Mouse (Mus musculus) liver, adult 2 months (tissue): ENCODE data around the gene Ugt1a6b. TPM values are rescaled to one million over a fixed set of nuclear protein-coding genes. Genes with fewer than 3 reads are reported as not detected.

Experiments used
- DNase-seq: peaks from one replicate; pipeline ENCODE4 v3.0.0-alpha.2; 2011; ENCODE audit warnings: low read depth, low spot score; ENCODE audit errors: extremely low read depth
- H3K27ac ChIP-seq: fragments of 200-500 bp; replicated peaks from 2 replicates; pipeline ENCODE4 v1.5.1; 2012; ENCODE audit warnings: low read depth, mild to moderate bottlenecking, control low read depth, inconsistent platforms, low read length; ENCODE audit not compliant: insufficient read depth
- H3K27me3 ChIP-seq: fragments of 200-500 bp; 2 replicates; pipeline ENCODE4 v1.6.1; 2012; ENCODE audit warnings: mild to moderate bottlenecking, moderate library complexity, low read length, inconsistent platforms; ENCODE audit not compliant: control insufficient read depth, insufficient read depth
- H3K36me3 ChIP-seq: fragments of 200-500 bp; 2 replicates; pipeline ENCODE4 v1.6.1; 2012; ENCODE audit warnings: low read length, inconsistent platforms; ENCODE audit not compliant: control insufficient read depth, insufficient read depth
- H3K4me1 ChIP-seq: fragments of 200-500 bp; 2 replicates; pipeline ENCODE4 v1.6.1; 2011; ENCODE audit warnings: low read length; ENCODE audit not compliant: control insufficient read depth, insufficient read depth
- H3K4me3 ChIP-seq: fragments of 200-500 bp; 2 replicates; pipeline ENCODE4 v1.5.1; 2011; ENCODE audit warnings: low read depth, mild to moderate bottlenecking, control low read depth, low read length, moderate library complexity; ENCODE audit not compliant: insufficient read depth
- H3K79me2 ChIP-seq: fragments of 200-500 bp; 2 replicates; pipeline ENCODE4 v1.6.1; 2012; ENCODE audit warnings: inconsistent platforms, mild to moderate bottlenecking, low read length, moderate library complexity; ENCODE audit not compliant: control insufficient read depth, insufficient read depth
- H3K9ac ChIP-seq: fragments of 200-500 bp; 2 replicates; pipeline ENCODE4 v1.6.1; 2012; ENCODE audit warnings: low read depth, mild to moderate bottlenecking, control low read depth, inconsistent platforms, low read length
- CTCF ChIP-seq: fragments of 200-500 bp; IDR thresholded peaks from 2 replicates; pipeline ENCODE4 v1.5.1; 2011; ENCODE audit warnings: low read depth, low read length, control low read depth
- POLR2A ChIP-seq: fragments of 200-500 bp; IDR thresholded peaks from 2 replicates; pipeline ENCODE4 v1.6.1; 2011; ENCODE audit warnings: low read length, control low read depth; ENCODE audit not compliant: insufficient read depth; ENCODE audit errors: extremely low read depth
- WGBS: fragments of 180-500 bp; shearing (Covaris S2); methylation state at CpG from one replicate; pipeline ENCODE4 v1.1.7; 2018; 5-methylcytosine and 5-hydroxymethylcytosine counted together
- polyA plus RNA-seq: library from polyadenylated mRNA; depleted of rRNA; stranded (reverse); fragments of >200 nt; gene quantifications from 2 replicates; pipeline ENCODE4 v1.2.3, GENCODE M21; 2012
- total RNA-seq: library from RNA; depleted of rRNA; stranded (reverse); fragments of >200 nt; gene quantifications from 2 replicates; pipeline ENCODE4 v1.2.3, GENCODE M21; 2014

Gene Ugt1a6b
- total and polyA plus RNA-seq, 2 experiments, result 91.0 to 97.1 TPM

DNA sequence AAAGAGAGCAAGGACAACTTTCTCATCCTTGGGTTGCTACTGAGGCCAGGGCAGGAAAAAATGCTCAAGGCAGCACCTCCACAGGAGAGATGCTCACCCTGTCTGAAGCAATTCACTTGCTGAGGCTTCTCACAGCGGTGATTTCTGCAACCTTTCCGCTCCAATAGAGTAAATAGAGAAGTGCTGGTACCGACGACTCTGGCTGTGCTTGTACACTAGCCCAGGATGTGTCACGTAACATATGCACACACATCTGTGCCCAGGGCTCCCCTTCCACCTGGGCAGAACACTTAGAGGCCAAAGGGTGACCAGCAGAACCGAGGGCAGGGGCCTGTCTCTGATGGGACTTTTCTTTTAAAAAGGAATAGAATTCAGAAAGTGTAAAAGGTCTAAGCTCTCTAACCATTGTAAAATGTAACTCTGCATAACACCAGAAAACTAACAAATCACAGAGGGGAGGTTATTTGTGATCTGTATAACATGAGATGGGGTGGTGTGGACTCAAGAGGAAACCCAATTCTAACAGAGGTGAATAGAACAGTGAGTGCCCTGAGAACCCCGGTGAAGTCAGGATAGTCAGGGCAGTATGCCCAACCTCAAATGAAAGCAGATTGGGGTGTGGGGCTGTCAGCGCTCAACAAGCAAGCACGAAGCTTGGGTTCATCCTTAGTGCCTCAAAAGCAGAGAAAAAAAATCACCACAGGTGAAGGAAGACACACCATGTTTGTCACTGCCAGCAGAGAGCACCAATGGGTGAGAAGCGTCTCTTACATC lies 157.7 kb downstream of the Ugt1a6b start:
- peaks cover 19% of the 10 kb centered on the region for H3K4me1 ChIP-seq
- peaks cover 26% of the 10 kb centered on the region for H3K36me3 ChIP-seq
- H3K27ac ChIP-seq, result peak overlapping the region; percentile 14

DNA sequence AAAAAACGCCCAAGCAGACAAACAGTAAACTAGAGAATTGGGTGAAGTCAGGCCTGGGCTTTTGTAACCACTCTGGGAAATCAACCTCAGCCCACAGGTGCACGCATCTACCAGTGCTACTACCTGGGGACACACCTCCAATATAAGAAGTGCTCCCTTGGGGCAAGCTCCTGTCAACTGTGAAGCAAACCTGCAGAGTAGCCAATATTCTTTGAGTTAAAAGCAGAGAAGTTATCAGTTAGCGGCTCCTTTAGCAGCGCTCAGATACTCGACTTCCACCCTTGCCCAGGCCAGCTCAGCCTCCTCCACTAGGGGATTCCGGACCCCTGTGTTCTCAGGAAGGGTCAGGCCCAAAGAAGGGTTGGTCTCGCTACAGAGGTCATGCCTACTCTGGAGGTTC lies 158.7 kb downstream of the Ugt1a6b start:
- WGBS, result 86% methylated on average over 7 of the region's 7 CpGs
- peaks cover 19% of the 10 kb centered on the region for H3K4me1 ChIP-seq
- H3K27me3 ChIP-seq, result no peaks in the 10 kb centered on the region
- peaks cover 36% of the 10 kb centered on the region for H3K36me3 ChIP-seq
- peaks cover 4% of the 10 kb centered on the region; the same call in 1 of the 2 replicates for H3K79me2 ChIP-seq
- TF ChIP-seq POLR2A (no peak), CTCF (no peak)
- no peak for DNase-seq
- H3K9ac ChIP-seq, result no peak overlapping the region
- H3K27ac ChIP-seq, result no peak overlapping the region
- no peak overlapping the region for H3K4me3 ChIP-seq

More for the DNA sequence above, 157.7 kb downstream of the Ugt1a6b start:
- Histone ChIP-seq H3K9ac (no peak overlapping the region), H3K27me3 (no peaks in the 10 kb centered on the region), H3K4me3 (no peak overlapping the region), H3K79me2 (no peaks in the 10 kb centered on the region)
- 53% methylated on average over 10 of the region's 10 CpGs for WGBS
- DNase-seq, result peak; percentile 60
- TF ChIP-seq POLR2A (no peak), CTCF (no peak)

GRCm38 (mm10) chr1:88262255-88262654 lies 159.2 kb downstream of the Ugt1a6b start:
- H3K4me3 ChIP-seq, result no peak overlapping the region
- TF ChIP-seq CTCF, result no peak
- no peak for TF ChIP-seq POLR2A
- peaks cover 41% of the 10 kb centered on the region for H3K36me3 ChIP-seq
- H3K27me3 ChIP-seq, result no peaks in the 10 kb centered on the region
- 72% methylated on average over 4 of the region's 4 CpGs for WGBS
- no peak overlapping the region for H3K9ac ChIP-seq
- no peak overlapping the region for H3K27ac ChIP-seq
- H3K79me2 ChIP-seq, result peaks cover 8% of the 10 kb centered on the region; the same call in 1 of the 2 replicates
- DNase-seq, result no peak
- H3K4me1 ChIP-seq, result peaks cover 19% of the 10 kb centered on the region

DNA sequence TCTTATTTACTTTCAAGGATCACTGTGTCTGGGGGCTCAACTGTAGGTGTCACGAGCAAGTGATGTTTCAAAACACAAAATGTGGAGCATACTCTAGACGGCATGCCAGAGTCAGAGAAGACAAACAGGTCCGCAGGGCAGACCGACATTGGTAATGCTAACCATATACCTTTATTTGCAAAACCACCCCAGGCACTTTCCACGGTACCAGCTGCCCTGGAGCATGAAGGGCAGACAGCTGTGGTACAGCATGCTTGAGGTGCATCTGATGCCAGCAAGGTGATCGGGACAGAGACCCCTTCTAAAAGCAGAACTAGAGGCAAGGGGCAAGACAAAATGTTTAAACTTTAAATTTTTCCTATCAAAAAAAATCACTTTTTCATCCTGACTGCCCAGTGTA lies 159.9 kb downstream of the Ugt1a6b start:
- Histone ChIP-seq H3K27me3 (no peaks in the 10 kb centered on the region), H3K36me3 (peaks cover 48% of the 10 kb centered on the region), H3K4me1 (peaks cover 25% of the 10 kb centered on the region), H3K4me3 (no peak overlapping the region), H3K9ac (no peak overlapping the region), H3K79me2 (peaks cover 12% of the 10 kb centered on the region; the same call in 1 of the 2 replicates), H3K27ac (no peak overlapping the region)
- 66% methylated on average over 6 of the region's 6 CpGs for WGBS
- DNase-seq, result no peak
- no peak for TF ChIP-seq CTCF
- no peak for TF ChIP-seq POLR2A

- no peak overlapping the region for H3K9ac ChIP-seq
- peaks cover 12% of the 10 kb centered on the region; the same call in 1 of the 2 replicates for H3K79me2 ChIP-seq
- peaks cover 53% of the 10 kb centered on the region for H3K36me3 ChIP-seq
- H3K4me3 ChIP-seq, result no peak overlapping the region
- H3K27ac ChIP-seq, result no peak overlapping the region
- no peaks in the 10 kb centered on the region for H3K27me3 ChIP-seq
- 89% methylated on average over 5 of the region's 5 CpGs for WGBS
- DNase-seq, result no peak
- TF ChIP-seq CTCF (no peak), POLR2A (no peak)
- H3K4me1 ChIP-seq, result peaks cover 32% of the 10 kb centered on the region
These were observed 160.7 kb downstream of the Ugt1a6b start for GRCm38 (mm10) chr1:88263778-88264177.

DNA sequence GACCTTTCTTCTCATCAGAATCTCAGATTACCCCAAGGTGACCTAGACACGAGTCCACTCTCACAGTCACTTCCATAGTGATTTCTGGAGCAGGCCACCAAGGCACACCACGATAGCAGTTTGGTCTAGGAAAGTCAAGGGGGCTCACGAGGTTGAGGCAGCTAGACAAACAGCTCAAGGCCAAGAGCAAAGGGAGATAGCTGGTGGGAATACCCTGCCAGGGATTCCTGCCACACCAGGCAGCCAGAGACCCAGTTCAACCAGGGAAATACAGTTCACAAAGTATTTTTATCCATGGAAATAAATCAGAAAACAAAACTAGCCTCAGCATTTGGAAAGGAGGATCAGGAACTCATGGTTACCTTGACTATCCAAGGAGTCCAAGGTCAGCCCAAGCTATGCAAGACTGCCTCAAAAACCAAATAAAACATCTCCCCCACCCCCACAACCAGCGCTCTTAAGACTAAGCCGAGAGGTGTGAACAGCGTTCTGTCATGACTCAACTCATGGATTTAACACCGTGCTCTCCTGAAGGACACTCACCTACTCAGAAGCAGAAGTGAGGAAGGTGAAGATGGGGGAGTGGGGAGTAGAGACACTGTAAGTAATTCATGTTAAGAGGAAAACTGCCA lies 161.3 kb downstream of the Ugt1a6b start:
- H3K27me3 ChIP-seq, result no peaks in the 10 kb centered on the region
- peaks cover 12% of the 10 kb centered on the region; the same call in 1 of the 2 replicates for H3K79me2 ChIP-seq
- no peak for DNase-seq
- H3K9ac ChIP-seq, result no peak overlapping the region
- WGBS, result 82% methylated on average over 7 of the region's 7 CpGs
- no peak overlapping the region for H3K4me3 ChIP-seq
- H3K36me3 ChIP-seq, result peaks cover 58% of the 10 kb centered on the region
- no peak overlapping the region for H3K27ac ChIP-seq
- peaks cover 33% of the 10 kb centered on the region for H3K4me1 ChIP-seq
- TF ChIP-seq POLR2A, result no peak
- no peak for TF ChIP-seq CTCF
